Mouse (Mus musculus): ENCODE results near the gene Defb35.
A peak's percentile ranks its signal among the peaks of the same experiment; 100 is the strongest.
"Not testable (repeated sequence)": the region's sequence is repeated elsewhere in the genome, so short reads cannot be mapped to it uniquely, and the experiment has no call there.

Defb35 gene

DNA sequence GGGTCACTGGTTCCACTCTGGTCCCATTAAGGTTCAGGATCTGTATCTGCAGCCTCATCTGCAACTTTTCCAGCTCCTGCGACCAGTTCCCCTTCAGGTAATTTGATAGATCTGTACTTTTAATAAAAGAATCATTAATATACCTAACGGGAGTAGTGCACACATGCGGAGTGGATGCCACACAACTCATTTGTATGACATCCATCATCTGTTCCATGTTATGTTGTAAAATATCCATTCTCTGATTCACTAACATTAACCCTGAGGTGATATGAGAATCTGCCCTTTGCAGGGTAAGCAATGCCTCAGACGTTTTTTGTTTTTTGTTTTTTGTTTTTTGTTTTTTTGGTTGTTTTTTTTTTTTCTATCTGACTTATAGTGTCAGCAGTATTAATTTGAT is at the start of gene Defb35:
Gene Defb35 (plus strand): TSS at position 301 of the 400 bp plus-strand sequence.
- DNase-seq (ENCODE audit: low spot score): not testable (repeated sequence)

DNA sequence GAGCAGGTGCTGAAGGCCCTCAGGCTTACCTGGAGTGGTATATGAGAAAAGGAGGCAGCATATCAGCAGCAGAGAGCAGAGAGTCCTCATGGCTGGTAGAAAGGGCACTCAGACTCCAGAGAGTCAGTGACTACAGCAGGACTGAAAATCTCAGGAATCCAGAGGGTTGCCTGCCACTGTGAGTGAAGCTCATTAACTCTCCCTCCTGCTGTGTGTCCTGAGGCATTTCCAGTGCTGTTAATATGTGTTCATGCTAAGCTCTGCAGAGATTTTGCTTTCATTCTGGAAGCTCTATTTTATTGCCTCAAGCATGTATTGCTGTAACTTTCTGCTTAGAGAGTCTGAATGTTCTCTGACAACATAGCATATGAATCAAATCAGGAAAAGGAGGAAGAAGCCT is 31.9 kb upstream of the Defb35 start, which contains the start of gene Defb11:
Gene Defb11 (minus strand): TSS at position 123 of the 400 bp plus-strand sequence.
- DNase-seq (ENCODE audit: low spot score): not testable (repeated sequence)

DNA sequence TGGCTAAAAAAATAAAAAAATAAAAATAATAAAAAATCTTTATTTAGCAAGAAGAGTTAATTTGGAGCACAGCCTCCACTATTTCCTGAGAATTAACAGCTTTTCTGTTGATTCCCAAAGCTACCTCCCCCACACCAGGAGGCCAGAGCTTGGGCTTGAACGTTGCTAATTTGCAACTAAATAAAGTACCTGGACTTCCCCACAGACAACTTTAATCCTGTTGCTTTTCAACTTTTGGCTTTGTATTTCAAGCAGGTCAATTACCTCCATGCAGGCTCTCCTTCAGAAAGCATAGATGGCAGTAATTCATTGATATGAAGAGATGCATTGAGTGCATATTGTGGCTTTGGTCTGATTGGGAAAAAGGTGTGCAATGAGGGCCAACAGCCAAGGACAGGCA is 26.2 kb upstream of the Defb35 start:
- DNase-seq (ENCODE audit: low spot score): no peak

DNA sequence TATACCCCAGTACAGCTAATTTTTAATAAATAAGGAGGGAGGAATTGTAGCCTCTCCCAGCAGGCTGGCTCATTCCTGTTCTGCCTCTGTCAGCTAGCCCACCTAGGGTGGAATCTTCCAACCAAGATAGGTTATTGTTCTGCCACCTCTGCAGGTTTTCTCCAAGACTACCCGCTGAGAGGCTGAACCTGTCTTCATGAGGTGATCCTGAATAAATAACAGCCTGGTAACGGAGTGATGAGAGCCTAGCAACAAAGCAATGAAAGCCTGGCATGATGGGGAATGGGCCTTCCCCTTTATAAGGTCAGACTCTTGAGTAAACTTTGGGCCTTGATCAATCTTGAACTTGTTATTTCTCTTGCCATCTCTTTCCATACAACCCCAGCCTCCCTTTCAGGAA is 25.6 kb upstream of the Defb35 start:
- DNase-seq (ENCODE audit: low spot score): no peak

DNA sequence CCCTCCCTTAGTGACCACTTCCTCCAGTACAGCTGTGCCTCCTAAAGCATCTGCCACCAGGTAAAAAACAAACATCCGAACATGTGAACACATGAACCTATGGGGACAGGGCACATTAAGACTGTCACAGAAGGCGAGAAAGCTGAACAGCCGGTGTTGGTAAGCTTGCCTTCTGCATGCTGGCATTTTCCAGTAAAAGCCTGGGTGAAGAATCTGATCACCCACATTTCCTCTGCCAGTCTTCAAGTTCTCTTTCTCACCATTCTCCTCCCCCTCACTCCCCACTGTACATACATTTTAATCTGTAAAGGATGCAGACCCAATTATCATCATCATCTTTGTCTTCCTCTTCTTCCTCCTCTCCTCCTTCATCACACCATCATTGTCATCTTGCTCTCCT is 22.5 kb upstream of the Defb35 start:
- DNase-seq (ENCODE audit: low spot score): no peak

DNA sequence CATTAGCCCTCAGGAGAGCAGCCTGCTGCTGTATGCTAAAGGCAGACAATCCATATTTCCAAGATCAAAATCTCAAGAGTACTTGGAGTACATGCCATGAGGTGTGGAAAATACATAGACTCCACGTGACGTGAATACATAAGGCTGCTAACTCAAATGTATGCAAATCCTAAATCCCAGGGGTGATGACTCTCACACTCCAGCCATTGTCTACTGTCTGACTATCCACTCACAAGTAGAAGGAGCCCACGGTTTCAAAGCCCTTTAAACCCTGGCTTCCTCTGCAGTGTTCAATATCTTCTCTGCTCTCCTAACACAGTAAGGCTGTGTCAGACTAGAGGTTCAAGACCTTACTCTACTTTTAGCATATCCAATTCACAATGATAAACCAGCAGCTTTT is 7.4 kb upstream of the Defb35 start:
- not testable (repeated sequence) for DNase-seq (ENCODE audit: low spot score)

DNA sequence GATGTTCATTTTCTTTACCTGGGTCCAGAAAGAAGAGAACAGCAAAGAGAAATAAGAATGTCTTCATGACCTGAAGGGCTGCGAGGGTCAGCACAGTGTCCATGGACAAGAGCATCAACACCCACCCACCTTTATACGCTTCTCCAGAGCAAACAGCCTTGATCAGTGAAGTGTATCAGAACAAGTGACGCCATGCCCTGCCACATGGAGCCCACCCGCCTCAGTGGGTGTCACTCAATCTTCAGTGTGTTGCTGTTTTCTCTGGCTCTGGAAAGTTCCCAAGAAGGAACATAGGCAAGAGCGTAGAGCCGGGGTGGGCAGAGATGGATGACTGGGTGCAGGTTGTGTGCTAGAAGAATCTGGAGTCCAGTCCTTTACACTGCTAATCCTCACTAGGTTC is 5.5 kb upstream of the Defb35 start, which contains the start of gene Defb15:
Gene Defb15 (minus strand): TSS at position 101 of the 400 bp plus-strand sequence.
- DNase-seq (ENCODE audit: low spot score): no peak

DNA sequence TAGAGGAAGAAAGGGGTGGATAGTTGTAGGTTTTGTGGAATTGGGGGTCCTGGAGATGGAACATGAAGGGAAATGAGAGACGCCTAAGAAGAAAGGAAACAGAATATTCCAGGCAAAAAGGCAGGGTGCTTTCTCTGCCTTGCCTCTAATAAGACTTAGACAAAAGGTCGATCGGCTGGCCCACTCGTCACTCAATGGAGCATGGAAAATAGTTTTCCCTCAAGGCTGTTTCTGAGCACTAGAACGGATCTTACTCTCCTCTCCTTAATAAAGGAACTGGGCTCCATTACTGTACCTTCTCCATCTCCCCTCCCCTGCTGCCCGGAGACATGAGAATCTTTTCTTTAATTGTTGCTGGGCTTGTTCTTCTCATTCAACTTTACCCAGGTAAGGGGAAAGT is 8.3 kb downstream of the Defb35 start, which contains the start of gene Defb13:
Gene Defb13 (plus strand): TSS at position 301 of the 400 bp plus-strand sequence.
- DNase-seq (ENCODE audit: low spot score): no peak

DNA sequence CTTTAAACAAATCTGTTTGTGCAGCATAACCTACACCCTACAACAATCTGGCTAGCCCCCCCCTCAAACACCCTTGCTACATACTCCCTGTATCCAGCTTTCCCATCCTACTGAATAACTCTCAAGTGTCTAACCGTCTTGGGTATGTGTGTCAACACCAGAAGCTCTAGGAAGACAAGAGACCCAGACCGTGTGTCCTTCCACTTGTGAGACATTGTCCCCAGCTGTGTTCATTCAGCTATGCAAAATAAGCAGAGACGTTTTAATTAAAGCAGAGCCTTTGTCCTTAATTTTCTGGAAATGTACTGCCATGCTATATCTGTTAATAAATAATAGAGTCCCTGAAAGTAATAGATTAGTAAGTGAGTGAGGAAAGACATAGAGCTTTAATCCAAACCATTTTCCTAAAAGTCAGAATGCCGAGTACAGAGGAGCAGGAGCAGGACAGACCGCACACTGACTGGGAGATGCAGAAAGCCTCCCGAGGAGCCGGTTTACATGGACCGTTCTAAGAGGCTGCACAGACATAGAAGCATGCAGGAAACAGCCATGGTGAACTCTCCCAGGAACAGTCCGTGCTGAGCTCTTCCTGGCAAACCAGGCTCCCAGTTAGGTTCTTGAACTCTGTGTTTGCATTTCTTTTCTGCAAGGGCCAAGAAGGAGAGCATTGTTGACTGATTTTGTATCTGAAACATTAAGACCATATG is 9.3 kb downstream of the Defb35 start:
- no peak for DNase-seq (ENCODE audit: low spot score)

DNA sequence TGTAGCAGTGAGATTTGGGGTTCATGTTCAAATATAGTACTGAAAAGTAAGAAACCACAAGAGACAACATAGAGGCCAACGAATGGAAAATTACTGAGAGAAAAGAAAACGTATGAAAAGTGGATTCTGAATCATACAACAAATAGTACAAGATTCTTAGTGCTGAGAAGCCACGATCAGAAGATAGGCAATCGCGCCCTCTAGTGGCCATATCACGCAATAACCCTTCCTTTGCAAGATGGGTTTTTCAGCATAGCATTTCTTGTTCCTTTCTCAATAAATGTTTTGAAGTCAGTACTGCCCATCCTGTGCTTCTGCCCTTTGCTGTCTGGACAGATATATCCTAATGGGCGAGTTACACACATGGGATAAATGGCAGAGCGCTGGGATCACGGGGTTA is 17.2 kb downstream of the Defb35 start:
- peak; percentile 49 for DNase-seq (ENCODE audit: low spot score)

DNA sequence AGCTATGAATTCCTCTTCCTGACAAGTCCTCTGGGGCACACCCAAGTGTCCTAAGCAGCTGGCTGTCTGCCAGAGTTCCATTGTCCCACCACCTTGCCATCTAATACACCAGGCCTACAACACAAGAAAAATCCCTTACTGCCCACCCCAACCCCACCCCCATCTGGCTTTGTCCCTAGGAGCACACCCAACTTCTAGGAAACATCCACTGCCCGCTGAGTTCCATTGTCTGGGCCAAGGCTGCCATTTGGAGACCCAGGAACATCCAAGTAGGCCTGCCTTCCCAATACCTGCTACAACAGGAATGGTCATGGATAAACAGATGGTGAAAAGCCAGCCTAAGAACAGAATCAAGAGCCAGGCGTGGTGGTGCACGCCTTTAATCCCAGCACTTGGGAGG is 18.2 kb downstream of the Defb35 start:
- no peak for DNase-seq (ENCODE audit: low spot score)

DNA sequence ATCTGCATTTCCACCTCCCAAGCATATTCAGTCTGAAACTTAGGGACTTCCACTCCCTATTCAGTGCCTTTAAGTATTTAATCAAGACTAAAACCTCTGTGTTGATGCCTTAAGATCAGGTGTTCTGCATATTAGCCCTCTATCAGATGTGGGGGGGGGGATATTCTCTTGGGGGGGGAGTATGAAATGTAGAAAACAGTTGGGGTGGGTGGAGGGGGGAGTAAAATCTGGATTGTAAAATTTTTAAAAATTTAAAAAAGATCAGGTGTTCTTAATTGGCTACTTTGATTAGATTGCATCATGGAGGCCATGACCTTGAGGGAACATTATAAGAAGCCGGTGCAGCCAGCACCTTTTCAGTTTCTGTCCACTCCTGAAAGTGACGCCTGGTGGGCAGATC is 20.3 kb downstream of the Defb35 start, which contains the start of gene Fam90a1a:
Gene Fam90a1a (plus strand): TSS at position 301 of the 400 bp plus-strand sequence.
- no peak for DNase-seq (ENCODE audit: low spot score)

DNA sequence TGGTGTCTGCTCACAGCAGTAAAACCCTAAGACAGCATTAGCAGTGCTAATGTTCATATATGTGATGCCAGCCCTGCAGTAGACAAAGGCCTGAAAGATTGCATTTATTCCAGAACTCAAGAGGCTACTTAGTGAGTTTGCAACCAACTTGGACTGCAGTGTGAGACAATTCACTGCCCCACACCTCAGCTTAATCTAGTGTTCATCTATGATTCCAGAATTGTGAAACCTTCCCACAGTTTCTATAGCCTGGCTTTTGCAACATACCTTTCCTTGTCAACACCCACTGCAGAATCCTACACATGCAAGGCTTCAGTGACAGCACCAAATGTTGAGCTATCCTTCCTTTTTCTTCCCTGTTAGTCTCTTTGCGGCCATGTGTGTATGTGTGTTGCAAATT is 28.5 kb downstream of the Defb35 start:
- no peak for DNase-seq (ENCODE audit: low spot score)

DNA sequence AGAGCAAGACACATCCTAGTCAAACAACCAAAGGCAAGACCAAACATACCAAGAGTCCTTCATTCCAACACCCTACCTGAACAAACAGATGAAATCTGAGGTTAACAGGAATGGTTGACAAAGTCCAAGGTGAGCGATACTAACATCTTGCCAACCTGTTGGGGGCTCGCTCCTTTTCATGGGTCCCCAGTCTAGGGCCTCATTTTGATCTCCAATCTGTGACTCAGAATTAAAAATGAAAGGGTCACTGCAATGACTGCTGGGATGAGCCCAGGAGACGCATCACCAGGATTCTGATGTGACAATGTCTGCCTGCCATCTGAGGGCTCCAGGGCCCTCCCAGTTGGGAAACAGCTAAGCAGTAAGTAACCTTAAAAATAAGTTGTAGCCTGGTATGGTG is 31.3 kb downstream of the Defb35 start, which contains the start of gene Ccdc70:
Gene Ccdc70 (plus strand): TSS at position 301 of the 400 bp plus-strand sequence.
- DNase-seq (ENCODE audit: low spot score): no peak

DNA sequence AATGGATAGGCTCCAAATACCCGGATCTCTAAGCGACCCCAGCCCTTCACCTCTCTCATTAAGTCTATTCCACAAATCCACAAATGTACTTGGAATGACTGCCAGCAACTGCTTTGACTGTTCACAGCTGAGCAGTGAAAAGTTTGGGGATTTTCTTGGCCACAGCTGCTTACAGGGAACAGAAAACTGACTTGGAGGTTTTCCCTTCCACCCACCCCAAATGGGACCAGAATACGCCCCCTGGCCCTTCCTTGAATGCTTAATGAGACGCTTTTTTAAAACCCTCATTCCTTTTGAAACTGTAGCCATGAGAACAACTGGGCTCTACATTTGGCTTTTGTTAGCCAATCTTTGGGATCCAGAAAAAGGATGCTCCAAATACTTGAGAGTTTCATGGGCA is 40.0 kb downstream of the Defb35 start:
- DNase-seq (ENCODE audit: low spot score): no peak

DNA sequence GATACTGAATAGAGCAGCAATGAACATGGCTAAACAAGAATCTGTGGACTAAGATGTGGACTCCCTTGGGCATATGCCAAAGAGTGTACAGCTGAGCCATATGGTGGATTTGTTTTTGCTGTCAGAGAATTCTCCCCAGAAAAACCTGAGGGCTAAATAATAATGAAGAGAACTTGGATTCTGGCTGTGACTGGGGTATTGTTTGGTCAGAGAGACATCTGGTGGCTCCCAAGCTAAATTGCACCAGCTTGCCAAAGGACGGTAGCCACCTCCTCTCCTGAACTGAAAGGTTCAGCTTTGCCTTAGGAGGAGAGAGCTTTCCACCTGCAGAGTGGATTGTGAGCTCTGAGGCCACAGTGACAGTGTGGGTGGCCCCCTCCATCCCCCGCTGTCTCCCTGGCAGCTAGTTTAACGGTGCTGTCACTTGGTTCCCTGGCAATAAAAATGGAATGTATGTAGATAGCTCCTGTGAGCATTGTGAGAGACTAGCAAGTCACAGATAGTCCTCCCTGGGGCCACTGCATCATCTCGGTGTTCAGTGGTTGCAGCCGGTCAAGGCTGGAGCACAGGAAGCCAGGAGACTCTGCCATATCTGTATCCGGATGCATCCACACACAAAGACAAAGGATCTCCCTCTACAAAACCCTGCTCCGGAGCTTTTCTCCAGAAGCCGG is 43.6 kb downstream of the Defb35 start:
- no peak for DNase-seq (ENCODE audit: low spot score)

All from testis, postnatal 10 days (tissue).